Mouse (Mus musculus): ENCODE results near the gene Zfp768. TPM values are rescaled to one million over a fixed set of nuclear protein-coding genes. Genes with fewer than 3 reads are reported as not detected.

Gene Zfp768
- total RNA-seq, 2 experiments from 2014 or later = 36.1 to 41.4 TPM

GRCm38 (mm10) chr7:127296786-127297555, 48.4 kb downstream of the Zfp768 start:
- DNase-seq = no peak

- no peak for DNase-seq
Observed at GRCm38 (mm10) chr7:127296098-127296497, 49.3 kb downstream of the Zfp768 start, which contains the start of gene Itgal. Gene Itgal (plus strand): TSS chr7:127296260.

Other genes starting within 250 kb of the Zfp768 start
- under 1 TPM; 0.19 to 0.20 TPM for gene Qprt, start 223.4 kb downstream of the Zfp768 start, total RNA-seq (2021)
- under 1 TPM; 0.38 to 0.67 TPM for gene Spn, start 207.8 kb downstream of the Zfp768 start, total RNA-seq (2021)
- gene Cd2bp2, start 149.5 kb downstream of the Zfp768 start, total RNA-seq (2021) = 10 to 100 TPM; 57.3 to 57.7 TPM
- 10 to 100 TPM; 41.0 to 42.5 TPM for gene Tbc1d10b, start 137.1 kb downstream of the Zfp768 start, total RNA-seq (2021)
- 10 to 100 TPM in 1 of 2 experiments, 1 to 10 TPM in 1; 3.1 to 33.0 TPM for gene Mylpf, start 136.7 kb downstream of the Zfp768 start, total RNA-seq (2021)
- gene Zfp553, start 112.5 kb downstream of the Zfp768 start, total RNA-seq (2021) = 10 to 100 TPM in 1 of 2 experiments, 1 to 10 TPM in 1; 9.2 to 10.8 TPM
- gene Sept1, start 112.5 kb downstream of the Zfp768 start, total RNA-seq (2021) = 10 to 100 TPM; 11.2 to 12.1 TPM
- gene Zfp771, start 101.3 kb downstream of the Zfp768 start, total RNA-seq (2021) = 10 to 100 TPM; 11.6 to 14.2 TPM
- 10 to 100 TPM; 62.0 to 64.5 TPM for gene Dctpp1, start 84.9 kb downstream of the Zfp768 start, total RNA-seq (2021)
- 10 to 100 TPM; 44.2 to 45.7 TPM for gene Sephs2, start 71.5 kb downstream of the Zfp768 start, total RNA-seq (2021)
- 1 to 10 TPM; 2.3 TPM for gene Itgal, start 49.3 kb downstream of the Zfp768 start, total RNA-seq (2021)
- 1 to 10 TPM; 5.8 to 5.9 TPM for gene Zfp747, start 30.5 kb upstream of the Zfp768 start, total RNA-seq (2021)
- 1 to 10 TPM; 2.6 to 3.2 TPM for gene 9130019O22Rik, start 41.6 kb upstream of the Zfp768 start, total RNA-seq (2021)
- 1 to 10 TPM; 4.0 to 4.8 TPM for gene E430018J23Rik, start 48.0 kb upstream of the Zfp768 start, total RNA-seq (2021)
- gene Zfp764, start 61.2 kb upstream of the Zfp768 start, total RNA-seq (2021) = 1 to 10 TPM; 4.9 to 5.0 TPM
- gene Zfp688, start 76.5 kb upstream of the Zfp768 start, total RNA-seq (2021) = 1 to 10 TPM; 3.8 to 6.0 TPM
- gene Zfp689, start 103.6 kb upstream of the Zfp768 start, total RNA-seq (2021) = 1 to 10 TPM; 3.9 to 4.8 TPM
- 10 to 100 TPM; 28.0 to 28.9 TPM for gene Prr14, start 114.0 kb upstream of the Zfp768 start, total RNA-seq (2021)
- 10 to 100 TPM; 37.4 to 38.0 TPM for gene Fbrs, start 133.6 kb upstream of the Zfp768 start, total RNA-seq (2021)
- gene Srcap, start 166.4 kb upstream of the Zfp768 start, total RNA-seq (2021) = 10 to 100 TPM; 78.7 to 80.5 TPM
- 10 to 100 TPM; 16.5 to 17.1 TPM for gene Gm42715, start 174.0 kb upstream of the Zfp768 start, total RNA-seq (2021)
- under 1 TPM in 1 of 2 experiments, not detected in 1; 0.45 TPM for gene Tmem265, start 215.8 kb upstream of the Zfp768 start, total RNA-seq (2021)
- gene Phkg2, start 227.8 kb upstream of the Zfp768 start, total RNA-seq (2021) = 10 to 100 TPM; 18.1 to 19.4 TPM
- 1 to 10 TPM; 6.5 to 9.2 TPM for gene Ccdc189, start 243.0 kb upstream of the Zfp768 start, total RNA-seq (2021)
- gene Rnf40, start 243.2 kb upstream of the Zfp768 start, total RNA-seq (2021) = 10 to 100 TPM; 47.8 to 49.7 TPM